Mouse (Mus musculus): ENCODE measurements at regions not wholly inside any gene's neighbourhood (a gene's known extent, or its start where the extent isn't known, plus 50 kb on each side); places are given as distances from the start of the nearest gene placed in this dataset.
A peak's percentile ranks its signal among the peaks of the same experiment; 100 is the strongest.

- H3K4me2 ChIP-seq = no peak overlapping the region
- no peaks in the 10 kb centered on the region for H3K4me1 ChIP-seq (ENCODE audit: control insufficient read depth, insufficient read depth, low read length)
- no peaks in the 10 kb centered on the region for H3K27me3 ChIP-seq (ENCODE audit: control insufficient read depth, insufficient read depth, low read length)
- no peak overlapping the region for H3K27ac ChIP-seq (ENCODE audit: low read depth, low read length)
- H3K9ac ChIP-seq (ENCODE audit: low read length) = no peak overlapping the region
- H3K36me3 ChIP-seq (ENCODE audit: control insufficient read depth, insufficient read depth, low read length) = no peaks in the 10 kb centered on the region
- H3K4me3 ChIP-seq (ENCODE audit: low read depth, low read length) = no peak overlapping the region
- DNase-seq (ENCODE audit: low spot score, missing footprints) (no peak), ATAC-seq (ENCODE audit: low FRiP score) (no peak)
- H3K9me3 ChIP-seq (ENCODE audit: control insufficient read depth, low read length) = no peaks in the 10 kb centered on the region
These were observed 375.2 kb downstream of the Ets1 start for GRCm38 (mm10) chr9:33011241-33011640.

DNA sequence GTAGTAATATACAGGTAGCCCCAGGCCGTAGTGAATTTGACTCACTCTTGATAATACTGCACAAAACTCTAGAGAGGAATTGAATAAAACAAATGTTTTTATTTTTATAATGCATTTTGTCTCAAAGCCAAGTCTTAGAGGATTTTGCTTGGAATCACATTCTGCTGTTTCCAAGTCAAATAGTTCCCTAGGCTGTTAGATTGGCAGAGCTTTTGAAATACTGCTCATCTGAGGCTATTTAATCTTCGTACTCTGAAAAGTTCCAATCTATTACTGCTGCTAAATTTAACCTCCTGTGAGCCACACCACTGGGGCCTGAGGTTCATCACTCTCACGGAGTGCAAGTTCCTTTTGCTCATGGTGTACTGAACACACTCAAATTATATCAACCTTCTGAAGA lies 399.4 kb downstream of the Ets1 start:
- Histone ChIP-seq H3K27me3 (ENCODE audit: control insufficient read depth, insufficient read depth, low read length) (no peaks in the 10 kb centered on the region), H3K9ac (ENCODE audit: low read length) (no peak overlapping the region), H3K36me3 (ENCODE audit: control insufficient read depth, insufficient read depth, low read length) (no peaks in the 10 kb centered on the region), H3K4me1 (ENCODE audit: control insufficient read depth, insufficient read depth, low read length) (no peaks in the 10 kb centered on the region), H3K4me2 (no peak overlapping the region), H3K4me3 (ENCODE audit: low read depth, low read length) (no peak overlapping the region), H3K9me3 (ENCODE audit: control insufficient read depth, low read length) (no peaks in the 10 kb centered on the region), H3K27ac (ENCODE audit: low read depth, low read length) (no peak overlapping the region)
- ATAC-seq (ENCODE audit: low FRiP score) (no peak), DNase-seq (ENCODE audit: low spot score, missing footprints) (no peak)
- WGBS = 83% methylated on average over 3 of the region's 3 CpGs

DNA sequence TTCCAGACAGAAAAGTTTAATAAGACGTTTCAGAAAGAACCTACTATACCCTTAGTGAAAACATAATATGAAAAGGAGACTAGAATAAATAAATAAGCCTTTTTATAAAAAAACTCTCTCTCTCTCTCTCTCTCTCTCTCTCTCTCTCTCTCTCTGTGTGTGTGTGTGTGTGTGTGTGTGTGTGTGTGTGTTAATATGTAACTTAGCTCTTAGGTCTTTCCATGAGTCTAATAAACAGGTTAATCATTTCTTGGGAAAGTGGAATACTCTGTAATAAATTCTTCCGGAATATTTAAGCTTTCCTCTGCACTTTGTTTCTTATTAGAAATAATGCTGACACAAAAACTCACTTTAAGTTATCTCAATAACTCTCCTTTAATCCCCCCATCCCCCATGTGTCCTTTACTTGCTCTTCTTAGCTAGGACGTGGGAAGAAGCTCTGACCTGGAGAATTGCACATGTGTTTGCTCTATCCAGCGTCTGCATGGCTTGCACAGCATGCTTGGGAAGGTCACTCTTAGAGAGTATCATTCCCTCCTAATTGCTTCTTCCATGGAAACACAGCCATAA lies 403.3 kb downstream of the Ets1 start:
- Histone ChIP-seq H3K27ac (ENCODE audit: low read depth, low read length) (no peak overlapping the region), H3K9ac (ENCODE audit: low read length) (no peak overlapping the region), H3K4me3 (ENCODE audit: low read depth, low read length) (no peak overlapping the region), H3K36me3 (ENCODE audit: control insufficient read depth, insufficient read depth, low read length) (no peaks in the 10 kb centered on the region), H3K4me2 (no peak overlapping the region), H3K9me3 (ENCODE audit: control insufficient read depth, low read length) (no peaks in the 10 kb centered on the region), H3K4me1 (ENCODE audit: control insufficient read depth, insufficient read depth, low read length) (no peaks in the 10 kb centered on the region), H3K27me3 (ENCODE audit: control insufficient read depth, insufficient read depth, low read length) (no peaks in the 10 kb centered on the region)
- no peak for ATAC-seq (ENCODE audit: low FRiP score)
- 68% methylated on average over 4 of the region's 4 CpGs for WGBS
- no peak for DNase-seq (ENCODE audit: low spot score, missing footprints)

- H3K9me3 ChIP-seq (ENCODE audit: control insufficient read depth, low read length) = no peaks in the 10 kb centered on the region
- ATAC-seq (ENCODE audit: low FRiP score) (no peak), DNase-seq (ENCODE audit: low spot score, missing footprints) (no peak)
- no peak overlapping the region for H3K9ac ChIP-seq (ENCODE audit: low read length)
- no peaks in the 10 kb centered on the region for H3K4me1 ChIP-seq (ENCODE audit: control insufficient read depth, insufficient read depth, low read length)
- no peaks in the 10 kb centered on the region for H3K36me3 ChIP-seq (ENCODE audit: control insufficient read depth, insufficient read depth, low read length)
- no peak overlapping the region for H3K27ac ChIP-seq (ENCODE audit: low read depth, low read length)
- WGBS = 88% methylated on average over 4 of the region's 4 CpGs
- H3K4me3 ChIP-seq (ENCODE audit: low read depth, low read length) = no peak overlapping the region
- H3K27me3 ChIP-seq (ENCODE audit: control insufficient read depth, insufficient read depth, low read length) = no peaks in the 10 kb centered on the region
- no peak overlapping the region for H3K4me2 ChIP-seq
These were observed 414.8 kb downstream of the Ets1 start for GRCm38 (mm10) chr9:33050789-33051188.

GRCm38 (mm10) chr9:33060636-33061264 lies 424.7 kb downstream of the Ets1 start:
- Histone ChIP-seq H3K4me3 (ENCODE audit: low read depth, low read length) (no peak overlapping the region), H3K9ac (ENCODE audit: low read length) (no peak overlapping the region), H3K27ac (ENCODE audit: low read depth, low read length) (no peak overlapping the region), H3K9me3 (ENCODE audit: control insufficient read depth, low read length) (no peaks in the 10 kb centered on the region), H3K36me3 (ENCODE audit: control insufficient read depth, insufficient read depth, low read length) (no peaks in the 10 kb centered on the region), H3K27me3 (ENCODE audit: control insufficient read depth, insufficient read depth, low read length) (no peaks in the 10 kb centered on the region), H3K4me2 (no peak overlapping the region), H3K4me1 (ENCODE audit: control insufficient read depth, insufficient read depth, low read length) (peaks cover 9% of the 10 kb centered on the region)
- WGBS = 84% methylated on average over 6 of the region's 6 CpGs
- ATAC-seq (ENCODE audit: low FRiP score) (no peak), DNase-seq (ENCODE audit: low spot score, missing footprints) (no peak)

GRCm38 (mm10) chr9:33062476-33062875 lies 426.5 kb downstream of the Ets1 start:
- Histone ChIP-seq H3K4me1 (ENCODE audit: control insufficient read depth, insufficient read depth, low read length) (peaks cover 9% of the 10 kb centered on the region), H3K36me3 (ENCODE audit: control insufficient read depth, insufficient read depth, low read length) (no peaks in the 10 kb centered on the region), H3K27ac (ENCODE audit: low read depth, low read length) (no peak overlapping the region), H3K9me3 (ENCODE audit: control insufficient read depth, low read length) (no peaks in the 10 kb centered on the region), H3K4me3 (ENCODE audit: low read depth, low read length) (no peak overlapping the region), H3K27me3 (ENCODE audit: control insufficient read depth, insufficient read depth, low read length) (no peaks in the 10 kb centered on the region), H3K9ac (ENCODE audit: low read length) (no peak overlapping the region), H3K4me2 (no peak overlapping the region)
- 14% methylated on average over 4 of the region's 4 CpGs for WGBS
- DNase-seq (ENCODE audit: low spot score, missing footprints) = peak; percentile 85
- peak; percentile 94 for ATAC-seq (ENCODE audit: low FRiP score)

DNA sequence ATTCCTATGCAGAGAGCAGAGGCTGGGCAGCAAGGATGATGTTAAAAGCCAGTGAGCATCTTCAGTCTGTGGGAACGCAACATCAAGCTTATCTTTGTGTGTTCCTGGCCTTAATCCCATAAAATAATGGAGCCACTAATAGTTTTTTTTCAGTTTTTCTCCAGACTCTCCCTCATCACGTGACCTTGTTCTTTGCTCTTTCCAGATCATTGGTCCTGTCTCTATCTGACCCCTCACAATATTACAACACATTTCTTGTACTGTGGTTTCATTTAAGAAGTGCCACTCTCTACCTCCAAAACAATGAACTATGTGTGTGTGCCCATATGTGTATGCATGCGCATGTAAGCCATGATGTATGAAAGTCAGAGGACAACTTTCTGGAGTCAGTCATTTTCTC lies 429.3 kb downstream of the Ets1 start:
- DNase-seq (ENCODE audit: low spot score, missing footprints) (no peak), ATAC-seq (ENCODE audit: low FRiP score) (no peak)
- Histone ChIP-seq H3K9me3 (ENCODE audit: control insufficient read depth, low read length) (no peaks in the 10 kb centered on the region), H3K4me2 (no peak overlapping the region), H3K9ac (ENCODE audit: low read length) (no peak overlapping the region), H3K27ac (ENCODE audit: low read depth, low read length) (no peak overlapping the region), H3K4me1 (ENCODE audit: control insufficient read depth, insufficient read depth, low read length) (peaks cover 9% of the 10 kb centered on the region), H3K27me3 (ENCODE audit: control insufficient read depth, insufficient read depth, low read length) (no peaks in the 10 kb centered on the region), H3K4me3 (ENCODE audit: low read depth, low read length) (no peak overlapping the region), H3K36me3 (ENCODE audit: control insufficient read depth, insufficient read depth, low read length) (no peaks in the 10 kb centered on the region)
- 89% methylated on average over 3 of the region's 3 CpGs for WGBS

- ATAC-seq (ENCODE audit: low FRiP score) (no peak), DNase-seq (ENCODE audit: low spot score, missing footprints) (no peak)
- H3K4me1 ChIP-seq (ENCODE audit: control insufficient read depth, insufficient read depth, low read length) = peaks cover 2% of the 10 kb centered on the region; the same call in 1 of the 2 replicates
- H3K27ac ChIP-seq (ENCODE audit: low read depth, low read length) = no peak overlapping the region
- H3K36me3 ChIP-seq (ENCODE audit: control insufficient read depth, insufficient read depth, low read length) = no peaks in the 10 kb centered on the region
- no peak overlapping the region for H3K9ac ChIP-seq (ENCODE audit: low read length)
- H3K27me3 ChIP-seq (ENCODE audit: control insufficient read depth, insufficient read depth, low read length) = no peaks in the 10 kb centered on the region
- H3K4me2 ChIP-seq = no peak overlapping the region
- no peak overlapping the region for H3K4me3 ChIP-seq (ENCODE audit: low read depth, low read length)
- whole genome bisulfite sequencing = 83% methylated on average over 1 of the region's 1 CpGs
- no peaks in the 10 kb centered on the region for H3K9me3 ChIP-seq (ENCODE audit: control insufficient read depth, low read length)
These were observed 431.5 kb downstream of the Ets1 start for GRCm38 (mm10) chr9:33067521-33067920.

GRCm38 (mm10) chr9:33070116-33070515 lies 434.1 kb downstream of the Ets1 start:
- no peaks in the 10 kb centered on the region for H3K36me3 ChIP-seq (ENCODE audit: control insufficient read depth, insufficient read depth, low read length)
- H3K9ac ChIP-seq (ENCODE audit: low read length) = no peak overlapping the region
- no peaks in the 10 kb centered on the region for H3K27me3 ChIP-seq (ENCODE audit: control insufficient read depth, insufficient read depth, low read length)
- no peak for DNase-seq (ENCODE audit: low spot score, missing footprints)
- no peaks in the 10 kb centered on the region for H3K9me3 ChIP-seq (ENCODE audit: control insufficient read depth, low read length)
- H3K27ac ChIP-seq (ENCODE audit: low read depth, low read length) = no peak overlapping the region
- H3K4me2 ChIP-seq = no peak overlapping the region
- H3K4me1 ChIP-seq (ENCODE audit: control insufficient read depth, insufficient read depth, low read length) = no peaks in the 10 kb centered on the region
- ATAC-seq (ENCODE audit: low FRiP score) = no peak
- H3K4me3 ChIP-seq (ENCODE audit: low read depth, low read length) = no peak overlapping the region
- 77% methylated on average over 3 of the region's 3 CpGs for WGBS
